Mouse (Mus musculus) cerebellum, adult 2 months (tissue): ENCODE data around the gene Tmem258.

ENCODE experiments used
- CTCF ChIP-seq: fragments of 200-500 bp; IDR thresholded peaks from 2 replicates; pipeline ENCODE4 v1.5.1; 2011; ENCODE audit warnings: low read depth, mild to moderate bottlenecking, control low read depth, low read length, moderate library complexity, borderline replicate concordance; ENCODE audit not compliant: insufficient read depth
- POLR2A ChIP-seq: fragments of 200-500 bp; IDR thresholded peaks from 2 replicates; pipeline ENCODE4 v1.6.1; 2011; ENCODE audit warnings: low read length, control low read depth, borderline replicate concordance; ENCODE audit not compliant: insufficient read depth

GRCm38 (mm10) chr19:10167951-10168350 lies 35.9 kb upstream of the Tmem258 start:
- TF ChIP-seq POLR2A (no peak), CTCF (no peak)
